Mouse (Mus musculus) large intestine, adult 2 months (tissue): ENCODE measurements around the gene Mgat1. TPM values are rescaled to one million over a fixed set of nuclear protein-coding genes. Genes with fewer than 3 reads are reported as not detected.

Source experiments
- DNase-seq: peaks from one replicate; pipeline ENCODE4 v3.0.0-alpha.2; 2012; ENCODE audit warnings: low read depth, low spot score
- WGBS: fragments of 180-500 bp; shearing (Covaris S2); methylation state at CpG from one replicate; pipeline ENCODE4 v1.1.7; 2018; 5-methylcytosine and 5-hydroxymethylcytosine counted together
- polyA plus RNA-seq: library from polyadenylated mRNA; depleted of rRNA; stranded (reverse); fragments of >200 nt; gene quantifications from 2 replicates; pipeline ENCODE4 v1.2.3, GENCODE M21; 2012

Gene Mgat1
- polyA plus RNA-seq, 1 experiment: 120 TPM

DNA sequence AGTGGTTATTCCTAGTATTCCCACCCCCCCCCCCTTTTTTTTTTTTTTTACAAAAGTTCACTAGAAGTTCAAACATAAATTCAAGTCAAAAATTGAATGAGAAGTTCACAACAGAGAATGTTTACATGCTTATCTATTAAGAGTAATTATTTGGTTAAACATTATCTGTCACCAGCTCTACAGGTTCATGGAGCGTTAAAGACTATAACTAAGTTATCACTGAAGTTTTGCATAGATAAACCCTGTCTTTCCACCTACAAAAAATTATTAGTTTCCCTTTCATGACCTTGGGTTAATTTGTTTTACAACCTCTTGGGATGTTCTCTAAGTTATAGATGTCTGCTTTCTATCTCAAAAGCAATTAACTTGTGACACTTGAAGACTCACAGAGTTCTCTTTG is 3.7 kb upstream of the Mgat1 start:
- WGBS: 89% methylated on average over 1 of the region's 1 CpGs
- no peak for DNase-seq

DNA sequence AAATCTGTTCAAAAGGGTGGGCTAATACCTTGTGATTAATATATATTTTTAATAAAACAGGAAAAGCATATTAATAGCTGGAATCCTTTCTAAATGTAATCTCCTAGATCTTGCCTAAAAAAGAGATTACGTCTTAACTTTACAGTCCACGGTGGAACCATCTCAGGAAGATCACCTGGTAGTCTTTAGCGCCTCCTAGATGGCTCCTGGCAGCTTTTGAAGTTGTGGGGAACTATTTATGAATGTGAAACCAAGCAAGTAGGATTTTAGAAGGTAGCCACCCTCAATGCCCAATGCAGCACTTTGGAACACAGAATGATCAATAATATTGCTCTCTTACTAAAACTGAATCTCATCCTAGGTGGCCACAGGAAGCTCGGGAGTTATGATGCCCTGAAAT is 3.1 kb upstream of the Mgat1 start:
- no peak for DNase-seq
- WGBS: 73% methylated on average over 4 of the region's 4 CpGs

DNA sequence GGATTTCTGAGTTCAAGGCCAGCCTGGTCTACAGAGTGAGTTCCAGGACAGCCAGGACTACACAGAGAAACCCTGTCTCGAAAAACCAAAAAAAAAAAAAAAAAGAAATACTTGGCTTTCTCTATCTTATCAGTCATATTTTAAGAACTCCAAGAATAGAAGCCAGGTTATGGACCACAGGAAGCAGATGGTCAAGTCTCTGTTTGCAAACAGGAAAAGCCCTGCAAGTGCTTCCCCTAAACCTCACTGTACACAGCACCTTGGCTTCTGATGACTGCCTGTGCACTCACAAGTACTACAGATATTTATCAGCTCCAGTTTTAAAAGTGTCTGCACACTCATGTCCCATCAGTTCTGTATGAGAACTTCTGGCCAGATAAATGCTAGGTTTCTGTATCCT is 2.5 kb upstream of the Mgat1 start:
- WGBS: 43% methylated on average over 1 of the region's 1 CpGs
- DNase-seq: no peak

DNA sequence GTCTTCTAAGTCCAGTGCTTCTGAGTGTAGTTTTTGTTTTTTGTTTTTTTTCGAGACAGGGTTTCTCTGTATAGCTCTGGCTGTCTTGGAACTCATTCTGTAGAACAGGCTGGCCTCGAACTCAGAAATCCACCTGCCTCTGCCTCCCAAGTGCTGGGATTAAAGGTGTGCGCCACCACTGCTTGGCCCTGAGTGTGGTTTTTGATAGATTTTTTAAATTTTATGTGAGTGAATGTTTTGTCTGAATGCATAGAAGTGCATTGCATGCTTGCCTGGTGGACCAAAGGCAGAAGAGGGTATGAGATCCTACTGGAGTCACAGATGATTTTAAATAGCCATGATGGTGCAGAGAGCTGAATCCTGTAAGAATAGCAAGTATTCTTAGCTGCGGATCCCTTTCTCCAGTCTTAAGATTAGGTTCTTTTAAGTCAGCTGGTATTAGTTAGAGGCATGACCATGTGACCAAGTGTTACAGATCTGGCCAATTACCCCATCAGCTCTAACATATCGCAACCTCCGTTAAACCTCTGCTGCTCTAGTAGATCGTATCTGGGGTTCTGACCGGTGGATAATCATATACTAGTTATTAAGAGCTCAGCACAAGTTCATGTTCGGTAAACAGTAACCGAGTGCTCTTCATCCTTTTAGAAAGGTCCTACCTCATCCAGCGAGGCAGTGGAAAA is 906 bp upstream of the Mgat1 start:
- 20% methylated on average over 11 of the region's 11 CpGs for WGBS
- no peak for DNase-seq

DNA sequence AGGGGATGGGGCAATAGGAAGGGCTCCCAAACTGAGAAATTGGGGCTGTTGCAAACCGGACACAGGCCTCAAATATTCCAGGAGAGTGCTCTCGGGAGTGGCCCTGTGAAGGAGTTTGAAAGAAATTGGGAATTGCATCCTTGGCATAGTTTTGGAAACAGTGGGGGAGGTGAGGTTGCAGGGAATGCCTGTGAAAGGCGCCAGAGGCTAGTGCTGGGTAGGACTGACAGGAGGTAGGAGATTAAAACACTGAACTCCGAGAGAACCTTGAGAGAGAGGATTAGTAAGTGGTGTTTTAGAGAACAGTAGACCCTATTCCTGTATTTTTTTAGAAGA is 572 bp downstream of the Mgat1 start:
- 1% methylated on average over 4 of the region's 4 CpGs for WGBS
- DNase-seq: no peak

DNA sequence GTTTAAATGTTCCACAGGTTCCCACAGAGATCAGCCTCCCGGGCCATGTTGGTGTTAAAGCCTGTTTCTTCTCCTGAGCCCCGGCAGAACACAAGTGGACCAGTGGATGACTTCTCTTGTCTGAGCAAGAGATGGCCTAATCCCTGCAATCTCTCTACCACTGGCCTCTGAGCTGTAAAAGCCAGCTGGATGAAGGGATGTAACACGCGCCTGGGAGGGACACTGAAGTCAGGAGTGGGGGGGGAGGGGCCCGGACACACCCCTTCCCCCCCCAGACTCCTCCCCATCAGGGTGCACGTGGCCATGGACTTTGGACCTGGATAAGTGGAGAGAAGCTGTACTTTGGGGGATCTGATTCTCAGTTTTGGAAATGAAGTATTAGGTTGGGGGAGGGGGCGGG is 1.2 kb downstream of the Mgat1 start:
- WGBS: 10% methylated on average over 7 of the region's 7 CpGs
- no peak for DNase-seq

DNA sequence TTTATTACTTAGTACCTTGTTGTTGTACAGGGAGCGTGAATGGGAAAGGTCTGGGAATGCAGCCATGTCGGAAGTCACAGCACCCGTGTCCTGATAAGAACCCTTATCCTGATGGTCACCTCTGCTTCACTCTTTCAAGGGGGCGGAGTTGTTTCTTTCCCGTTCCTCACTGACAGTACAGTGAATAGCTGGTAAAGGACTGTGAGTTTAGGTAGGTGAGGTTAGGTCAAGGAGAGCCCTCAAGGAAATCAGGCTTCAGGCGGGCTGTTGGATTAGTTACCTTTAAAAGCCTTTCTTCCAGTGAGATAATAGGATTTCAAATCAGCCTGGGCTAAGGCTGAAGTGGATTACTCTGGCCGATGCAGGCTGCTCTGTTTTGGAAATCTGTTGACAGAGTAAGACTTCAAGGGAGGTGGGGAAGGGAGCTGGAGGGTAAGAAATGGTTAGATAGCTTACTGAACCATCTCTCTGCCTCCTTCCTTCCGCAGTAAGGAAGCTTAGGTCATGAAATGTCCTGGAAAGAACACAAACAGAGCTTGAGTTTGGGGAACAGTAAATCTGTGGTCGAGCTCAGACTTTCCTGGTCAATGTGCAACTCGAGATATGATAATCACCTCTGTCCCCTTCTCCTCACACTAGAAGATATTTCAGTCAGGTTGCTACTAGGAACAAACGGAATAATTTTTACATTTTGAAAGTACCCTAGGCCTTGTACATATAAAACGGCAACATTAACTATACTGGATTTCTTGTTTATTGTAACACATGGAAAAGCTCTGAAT is 1.8 kb downstream of the Mgat1 start:
- 13% methylated on average over 12 of the region's 12 CpGs for WGBS
- no peak for DNase-seq

DNA sequence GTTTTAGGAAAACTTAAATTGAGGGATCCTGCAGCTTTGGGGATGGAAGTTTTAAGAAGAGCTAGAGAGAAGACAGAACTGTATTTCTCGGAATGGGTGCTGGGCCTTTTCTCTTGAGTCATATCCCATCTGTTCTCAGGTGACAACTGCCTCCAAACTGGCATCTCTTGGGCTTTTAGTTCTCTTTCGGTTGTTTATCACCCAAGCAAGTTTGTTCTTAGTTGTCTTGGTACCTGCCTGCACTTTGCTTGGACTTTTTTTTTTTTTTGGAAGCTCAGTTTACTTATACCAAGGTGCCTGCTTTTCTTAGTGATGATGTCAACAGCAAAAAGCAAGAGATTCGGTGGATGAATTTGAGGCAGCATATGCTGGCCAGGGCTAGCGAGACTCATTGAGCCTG is 2.5 kb downstream of the Mgat1 start:
- WGBS: 62% methylated on average over 4 of the region's 4 CpGs
- no peak for DNase-seq

DNA sequence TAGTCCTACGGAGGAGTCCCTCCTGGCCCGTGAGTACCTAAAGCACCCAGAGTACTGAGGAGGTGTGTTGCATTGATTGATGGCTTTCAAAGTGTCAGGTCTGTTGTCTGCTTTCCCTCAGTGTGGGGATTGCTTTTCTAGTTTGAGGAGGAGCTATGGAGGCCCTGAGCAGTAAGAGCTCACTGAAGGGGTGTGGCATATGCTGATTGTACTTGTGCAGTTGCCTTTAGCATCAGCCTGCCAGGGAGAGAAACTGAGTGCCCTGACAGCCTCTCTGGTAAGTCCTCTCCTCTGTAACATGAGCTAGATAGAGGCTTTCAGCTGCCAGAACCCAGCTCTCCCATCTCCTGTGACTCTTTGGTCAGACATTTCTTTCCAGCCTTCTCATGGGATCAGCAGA is 3.3 kb downstream of the Mgat1 start:
- 22% methylated on average over 2 of the region's 2 CpGs for WGBS
- DNase-seq: no peak

DNA sequence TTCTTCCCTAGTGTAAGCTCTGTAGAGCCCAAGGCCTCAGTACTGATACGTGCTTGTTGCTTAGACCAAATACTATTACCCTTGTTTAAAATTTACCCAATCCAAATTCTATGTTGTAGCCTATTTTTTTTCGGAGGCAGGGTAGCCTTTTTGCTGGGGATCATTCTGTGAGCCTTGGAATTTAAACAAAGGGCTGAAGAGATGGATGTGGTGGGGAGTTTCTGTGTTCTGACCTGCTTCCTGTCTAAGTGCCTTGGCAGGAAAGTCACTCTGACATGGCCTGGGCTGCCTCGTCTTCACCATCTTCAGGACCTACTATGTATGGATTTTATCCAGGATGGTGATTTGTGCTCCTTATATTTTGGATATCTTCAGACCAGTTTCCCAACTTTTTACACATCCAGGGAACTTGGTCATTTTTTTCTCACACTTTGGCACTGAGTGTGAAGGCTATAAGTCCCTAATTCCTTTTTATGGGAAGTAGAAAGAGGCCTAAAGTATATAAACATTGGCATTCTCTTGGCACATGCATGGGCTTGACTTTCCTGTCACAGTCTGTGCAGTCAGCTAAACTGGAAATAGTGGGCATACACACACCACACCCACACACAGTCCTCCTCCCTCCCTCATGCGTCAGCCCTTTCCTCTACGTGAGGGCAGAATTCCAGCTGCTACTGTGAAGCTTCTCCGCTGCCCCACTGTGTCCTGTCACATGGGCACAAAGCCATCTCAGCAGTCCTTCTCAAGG is 4.4 kb downstream of the Mgat1 start:
- no peak for DNase-seq
- WGBS: 21% methylated on average over 6 of the region's 6 CpGs

DNA sequence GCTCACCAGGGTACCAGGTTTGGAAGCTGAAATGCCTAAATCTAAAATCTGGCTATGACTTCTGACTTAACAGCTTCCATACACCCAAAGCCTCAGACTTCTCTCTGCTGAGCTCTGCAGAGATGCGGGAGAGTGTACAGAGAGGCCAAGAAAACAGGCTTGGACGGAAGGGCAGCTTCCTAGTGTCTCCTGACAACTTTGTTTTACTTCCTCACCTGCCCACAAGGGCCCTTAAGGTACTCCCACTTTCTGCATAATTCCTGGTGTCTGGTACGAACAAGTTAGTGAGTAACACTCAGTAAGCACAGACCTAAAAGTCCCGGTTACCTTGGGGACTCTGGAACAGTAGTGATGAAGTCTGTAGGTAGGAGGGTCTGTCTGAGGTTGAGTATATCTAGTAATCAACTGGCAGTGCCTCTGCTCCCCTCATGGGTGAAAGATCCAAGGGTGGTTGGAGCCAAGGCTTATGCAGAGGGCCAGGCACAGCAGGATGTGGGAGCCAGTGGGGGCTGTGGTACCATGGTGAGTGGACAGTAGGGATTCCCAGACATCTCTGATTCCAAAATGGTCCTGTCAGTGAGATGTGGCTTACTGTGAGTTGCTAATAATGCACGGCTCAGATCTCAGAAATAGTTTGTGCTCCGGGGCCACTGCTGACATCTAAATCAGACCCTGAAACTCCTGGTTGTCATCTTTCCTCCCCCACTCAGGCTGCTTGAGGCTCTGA is 5.1 kb downstream of the Mgat1 start:
- no peak for DNase-seq
- 37% methylated on average over 6 of the region's 6 CpGs for WGBS

DNA sequence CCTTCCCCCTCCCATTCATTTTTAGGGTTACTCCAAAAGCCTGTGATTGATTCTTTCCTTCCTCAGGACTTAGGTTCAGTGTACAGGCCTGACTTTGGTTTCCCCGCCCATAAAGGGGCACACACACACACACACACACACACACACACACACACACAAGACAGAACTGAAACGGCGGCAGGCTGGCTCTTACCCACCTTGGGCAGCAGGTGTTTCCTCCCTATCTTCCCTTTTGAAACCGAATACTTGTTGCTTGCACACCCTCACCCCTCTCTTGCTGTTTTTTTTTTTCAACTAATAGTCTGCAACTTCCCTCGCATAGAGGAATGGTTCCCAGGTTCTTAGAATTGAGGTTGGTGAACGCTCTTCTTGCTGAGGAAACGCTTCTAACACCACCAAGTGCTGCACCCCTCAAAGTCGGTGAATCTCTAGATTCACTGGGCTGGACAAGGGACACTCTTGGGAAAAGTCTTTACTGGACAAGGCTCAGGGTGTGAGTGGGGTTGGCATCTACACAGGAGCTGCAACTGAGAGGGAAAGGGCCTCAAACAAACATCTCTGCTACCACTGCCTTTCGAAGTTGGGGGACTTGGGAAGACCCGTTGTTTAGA is 5.9 kb downstream of the Mgat1 start:
- no peak for DNase-seq
- 3% methylated on average over 10 of the region's 10 CpGs for WGBS

DNA sequence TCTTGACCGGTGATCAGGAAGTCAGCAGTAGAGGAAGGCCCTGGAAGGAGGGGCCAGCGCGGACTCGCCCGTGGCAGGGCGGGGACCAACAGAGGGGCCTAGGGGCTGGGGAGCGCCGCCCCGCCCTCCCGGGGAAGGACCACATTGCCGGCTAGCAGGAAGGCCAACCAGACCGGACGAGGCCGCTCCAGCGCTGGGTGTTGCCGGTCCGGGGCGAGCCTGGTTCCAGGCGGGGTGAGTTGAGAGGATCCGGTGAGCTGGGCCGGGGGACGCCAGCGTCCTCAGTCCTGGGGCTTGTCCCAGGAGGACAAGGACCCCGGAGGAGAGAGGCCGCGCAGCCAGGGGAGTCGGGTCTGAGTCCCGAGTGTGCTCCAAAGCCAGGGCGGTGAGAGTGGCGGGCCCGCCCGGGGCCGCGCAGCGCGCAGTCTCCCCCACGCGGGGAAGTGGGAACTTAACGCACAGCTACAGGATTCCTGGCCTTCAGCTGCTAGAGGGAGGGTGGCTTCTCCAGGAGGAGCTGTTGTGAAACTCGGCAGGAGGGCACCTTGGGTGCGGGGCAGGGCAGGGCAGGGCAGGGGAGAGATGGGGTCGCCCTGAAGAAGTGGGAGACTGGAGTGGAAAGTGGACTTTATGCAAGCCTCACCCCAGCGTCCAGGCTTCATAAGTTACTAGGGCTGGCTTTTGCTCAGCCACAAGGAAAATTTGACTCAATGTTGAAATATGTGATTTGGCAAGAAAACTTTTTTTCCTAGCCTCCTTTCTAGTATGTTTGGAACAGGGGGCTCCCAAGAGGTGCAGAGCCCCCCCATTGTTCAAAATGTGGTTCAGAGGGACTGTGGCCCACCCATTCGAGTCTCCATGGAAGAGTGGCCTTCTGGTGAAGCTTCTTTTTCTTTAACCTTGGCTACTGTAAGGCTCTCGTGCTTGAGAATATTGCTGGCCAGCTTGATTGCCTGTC is 6.7 kb downstream of the Mgat1 start:
- DNase-seq: no peak
- under 1% methylated on average over 45 of the region's 45 CpGs for WGBS

DNA sequence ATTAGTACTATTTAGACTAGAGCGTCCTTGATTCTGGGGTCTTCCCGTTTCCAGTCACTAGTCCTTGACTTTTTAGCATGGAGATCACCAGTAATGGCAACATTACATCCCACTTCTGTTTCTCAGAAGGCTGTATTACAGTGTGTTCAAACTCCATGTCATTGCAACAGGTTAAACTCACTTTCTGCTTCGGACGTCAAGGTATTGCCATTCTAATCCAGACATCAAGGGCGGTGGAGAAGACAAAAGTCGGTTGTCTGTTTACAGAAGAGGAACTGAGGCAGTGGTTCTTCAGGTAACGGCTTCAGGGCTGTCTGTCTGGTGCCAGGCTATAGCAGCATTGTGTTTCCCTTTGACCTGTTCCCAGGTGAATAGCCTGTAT is 7.4 kb downstream of the Mgat1 start:
- no peak for DNase-seq
- 35% methylated on average over 7 of the region's 7 CpGs for WGBS

DNA sequence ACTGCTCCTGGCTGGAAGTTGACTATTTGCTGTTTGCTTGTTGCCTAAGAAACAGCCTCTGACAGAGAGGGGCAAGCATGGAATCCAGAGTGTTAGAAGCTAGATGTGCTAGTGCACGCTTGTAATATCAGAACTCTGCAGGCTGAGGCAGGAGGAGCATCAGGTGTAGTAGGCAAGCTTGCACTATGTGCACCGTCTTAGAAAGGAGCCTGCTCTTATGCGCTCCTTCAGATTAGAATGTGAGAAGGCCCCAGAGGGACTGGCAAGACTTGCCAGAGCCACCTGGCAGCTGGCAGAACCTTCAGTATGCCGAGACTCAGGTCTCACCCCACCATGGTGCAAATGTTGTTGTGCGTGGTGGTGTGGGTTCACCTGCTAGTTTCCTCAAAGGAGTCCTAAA is 8.1 kb downstream of the Mgat1 start:
- WGBS: 74% methylated on average over 5 of the region's 5 CpGs

DNA sequence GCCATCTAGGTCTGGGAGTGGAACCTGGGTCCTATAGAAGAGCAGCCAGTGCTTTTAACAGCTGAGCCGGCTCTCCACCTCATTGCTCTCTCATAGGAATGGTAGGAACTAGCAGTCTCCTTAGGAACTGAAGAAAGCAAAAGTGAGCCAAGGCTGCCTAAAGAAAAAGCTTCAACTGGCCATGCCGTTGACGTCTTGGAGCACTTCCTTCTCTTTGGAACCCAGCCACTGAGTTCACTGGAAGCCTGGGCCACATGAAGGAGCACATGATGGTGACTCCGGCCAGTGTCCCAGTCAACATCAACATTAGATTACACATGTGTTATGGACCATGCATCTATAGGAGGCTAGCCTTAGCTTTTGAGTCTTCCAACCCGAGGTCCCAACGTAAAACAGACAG is 9.0 kb downstream of the Mgat1 start:
- no peak for DNase-seq
- WGBS: 67% methylated on average over 6 of the region's 6 CpGs

More for the DNA sequence above, 8.1 kb downstream of the Mgat1 start:
- DNase-seq: no peak

DNA sequence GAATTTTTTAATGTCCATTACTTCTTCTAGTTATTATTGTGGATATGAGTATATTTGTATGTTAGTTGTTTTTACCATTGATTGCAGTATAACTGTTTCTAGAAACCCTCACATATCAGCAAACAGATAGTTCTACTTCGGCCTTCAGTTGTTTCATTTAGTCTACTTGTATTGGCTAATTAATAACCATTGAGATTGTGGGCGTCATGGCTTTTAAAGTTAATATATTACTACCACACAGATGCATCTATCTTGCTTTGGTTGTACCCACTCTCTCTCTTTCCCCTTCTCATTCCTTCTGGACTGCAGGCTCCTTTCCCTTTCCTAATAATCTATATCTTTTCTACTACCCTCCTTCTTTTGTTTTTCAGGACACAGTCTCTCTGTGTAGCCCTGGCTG is 15.3 kb downstream of the Mgat1 start:
- 48% methylated on average over 2 of the region's 2 CpGs for WGBS

DNA sequence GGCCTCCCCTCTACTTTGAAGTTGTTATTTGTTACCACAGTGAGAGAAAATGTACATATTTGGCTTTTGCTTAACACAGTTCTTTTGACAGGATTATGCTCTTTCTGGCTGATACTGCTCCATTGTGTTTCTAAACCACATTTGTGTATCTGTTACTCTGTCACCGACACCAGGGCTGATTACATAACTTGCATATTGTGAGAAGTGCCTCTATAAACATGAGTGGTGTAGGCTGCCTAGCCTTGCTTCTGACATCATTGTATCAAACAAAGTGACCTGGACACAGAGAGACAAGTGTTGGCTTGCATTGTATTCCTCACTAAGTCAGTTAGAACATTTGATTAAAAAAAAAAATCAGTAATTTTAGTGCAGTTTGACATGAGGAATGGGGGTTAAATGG is 15.8 kb downstream of the Mgat1 start:
- WGBS: 15% methylated on average over 1 of the region's 1 CpGs
- no peak for DNase-seq

More for the DNA sequence above, 15.3 kb downstream of the Mgat1 start:
- DNase-seq: no peak
